Mouse (Mus musculus): ENCODE measurements around the gene Hist3h2a. TPM values are rescaled to one million over a fixed set of nuclear protein-coding genes. Genes with fewer than 3 reads are reported as not detected.

Hist3h2a gene
- polyA plus RNA-seq, 1 experiment = 2.9 TPM

DNA sequence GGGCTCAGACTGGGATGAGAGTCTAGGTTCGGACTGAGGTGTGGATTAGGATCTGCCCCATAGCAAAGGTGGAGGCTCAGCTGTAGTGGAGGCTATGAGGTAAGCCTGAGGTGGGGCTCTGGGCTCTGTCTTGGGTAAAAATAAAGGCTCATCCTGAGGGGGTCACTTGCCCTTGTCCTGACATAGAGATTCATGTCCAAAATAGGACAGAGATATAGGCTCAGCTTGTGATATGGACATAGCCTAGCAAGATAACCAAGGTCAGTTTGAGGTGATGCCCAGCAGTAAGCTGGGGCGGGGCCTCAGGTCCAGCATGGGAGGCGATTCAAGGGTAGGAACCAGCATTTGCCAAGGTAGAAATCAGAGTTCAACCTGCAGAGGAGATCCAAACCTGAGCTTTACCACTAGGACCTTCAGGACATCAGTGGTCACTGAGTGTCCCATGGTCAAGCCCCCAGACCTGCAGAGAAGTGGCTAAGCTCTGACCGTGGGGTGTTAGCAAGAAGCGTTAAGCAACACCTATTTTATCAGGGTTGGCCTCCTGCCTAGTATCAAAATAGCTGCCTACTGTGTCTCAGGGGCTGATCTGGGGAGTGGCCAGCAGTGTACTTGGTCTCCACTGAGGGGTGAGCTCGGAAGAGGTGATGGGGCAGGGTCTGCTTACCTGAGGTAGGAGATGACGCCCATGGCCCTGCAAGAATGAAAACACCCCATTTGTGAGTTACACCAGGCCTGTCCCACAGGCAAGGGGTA, 48.0 kb downstream of the Hist3h2a start:
- Histone ChIP-seq H3K27me3 (ENCODE audit: control insufficient read depth, insufficient read depth, low read length, poor library complexity, severe bottlenecking) (no peaks in the 10 kb centered on the region), H3K4me1 (ENCODE audit: control insufficient read depth, insufficient read depth, low read length) (no peaks in the 10 kb centered on the region), H3K9ac (ENCODE audit: low read depth, poor library complexity, severe bottlenecking) (no peak overlapping the region), H3K4me3 (ENCODE audit: low read depth, low read length) (no peak overlapping the region), H3K9me3 (replicated peaks; ENCODE audit: control insufficient read depth, insufficient read depth, low read length, poor library complexity, severe bottlenecking) (no peaks in the 10 kb centered on the region), H3K27ac (ENCODE audit: insufficient read depth, low read length) (no peak overlapping the region), H3K36me3 (ENCODE audit: control insufficient read depth, insufficient read depth, low read length, poor library complexity, severe bottlenecking) (no peaks in the 10 kb centered on the region)
- TF ChIP-seq EP300 (IDR thresholded peaks at IDR 0.05; ENCODE audit: insufficient read depth, low read depth, low read length) = no peak
- no peak for TF ChIP-seq CTCF (IDR thresholded peaks at IDR 0.05; ENCODE audit: low read depth, low read length)
- no peak for TF ChIP-seq POLR2A (IDR thresholded peaks at IDR 0.05; ENCODE audit: insufficient read depth, low read length)

Other genes with a start within 250 kb of the Hist3h2a start
- gene Olfr318, start 230.7 kb upstream of the Hist3h2a start, polyA plus RNA-seq (2011; ENCODE audit: insufficient read depth, insufficient read length, low read depth, missing spikeins) = not detected in 2 replicates
- gene Olfr317, start 215.5 kb upstream of the Hist3h2a start, polyA plus RNA-seq (2011; ENCODE audit: insufficient read depth, insufficient read length, low read depth, missing spikeins) = not detected in 2 replicates
- gene Olfr316, start 202.0 kb upstream of the Hist3h2a start, polyA plus RNA-seq (2011; ENCODE audit: insufficient read depth, insufficient read length, low read depth, missing spikeins) = not detected in 2 replicates
- not detected in 2 replicates for gene Olfr315, start 181.5 kb upstream of the Hist3h2a start, polyA plus RNA-seq (2011; ENCODE audit: insufficient read depth, insufficient read length, low read depth, missing spikeins)
- not detected in 2 replicates for gene Olfr314, start 171.7 kb upstream of the Hist3h2a start, polyA plus RNA-seq (2011; ENCODE audit: insufficient read depth, insufficient read length, low read depth, missing spikeins)
- not detected in 2 replicates for gene Fam183b, start 152.7 kb upstream of the Hist3h2a start, polyA plus RNA-seq (2011; ENCODE audit: insufficient read depth, insufficient read length, low read depth, missing spikeins)
- gene Olfr313, start 139.7 kb upstream of the Hist3h2a start, polyA plus RNA-seq (2011; ENCODE audit: insufficient read depth, insufficient read length, low read depth, missing spikeins) = not detected in 2 replicates
- not detected in 2 replicates for gene Olfr312, start 125.4 kb upstream of the Hist3h2a start, polyA plus RNA-seq (2011; ENCODE audit: insufficient read depth, insufficient read length, low read depth, missing spikeins)
- not detected in 2 replicates for gene Olfr311, start 115.4 kb upstream of the Hist3h2a start, polyA plus RNA-seq (2011; ENCODE audit: insufficient read depth, insufficient read length, low read depth, missing spikeins)
- gene Gm12258, start 107.5 kb upstream of the Hist3h2a start, polyA plus RNA-seq (2011; ENCODE audit: insufficient read depth, insufficient read length, low read depth, missing spikeins) = 3.2 and 5.2 TPM in 2 replicates
- 6.9 and 7.7 TPM in 2 replicates for gene 2810021J22Rik, start 87.5 kb upstream of the Hist3h2a start, polyA plus RNA-seq (2011; ENCODE audit: insufficient read depth, insufficient read length, low read depth, missing spikeins)
- 5.1 and 6.1 TPM in 2 replicates for gene Zfp39, start 50.5 kb upstream of the Hist3h2a start, polyA plus RNA-seq (2011; ENCODE audit: insufficient read depth, insufficient read length, low read depth, missing spikeins)
- gene Btnl10, start 36.8 kb upstream of the Hist3h2a start, polyA plus RNA-seq (2011; ENCODE audit: insufficient read depth, insufficient read length, low read depth, missing spikeins) = not detected in 2 replicates
- 104 and 105 TPM in 2 replicates for gene Rnf187, start 15.8 kb upstream of the Hist3h2a start, polyA plus RNA-seq (2011; ENCODE audit: insufficient read depth, insufficient read length, low read depth, missing spikeins)
- 7.7 and 8.0 TPM in 2 replicates for gene Hist3h2ba, start 5.8 kb upstream of the Hist3h2a start, polyA plus RNA-seq (2011; ENCODE audit: insufficient read depth, insufficient read length, low read depth, missing spikeins)
- not detected in 2 replicates for gene Trim17, start within 50 bp of the Hist3h2a start, polyA plus RNA-seq (2011; ENCODE audit: insufficient read depth, insufficient read length, low read depth, missing spikeins)
- 22.5 and 25.6 TPM in 2 replicates for gene Trim11, start 23.4 kb downstream of the Hist3h2a start, polyA plus RNA-seq (2011; ENCODE audit: insufficient read depth, insufficient read length, low read depth, missing spikeins)
- gene Obscn, start 181.7 kb downstream of the Hist3h2a start, polyA plus RNA-seq (2011; ENCODE audit: insufficient read depth, insufficient read length, low read depth, missing spikeins) = 0.35 and 1.3 TPM in 2 replicates
- 3.0 and 4.0 TPM in 2 replicates for gene Iba57, start 209.1 kb downstream of the Hist3h2a start, polyA plus RNA-seq (2011; ENCODE audit: insufficient read depth, insufficient read length, low read depth, missing spikeins)
- not detected in 2 replicates for gene Gjc2, start 228.5 kb downstream of the Hist3h2a start, polyA plus RNA-seq (2011; ENCODE audit: insufficient read depth, insufficient read length, low read depth, missing spikeins)
- 54.0 and 54.9 TPM in 2 replicates for gene Guk1, start 237.5 kb downstream of the Hist3h2a start, polyA plus RNA-seq (2011; ENCODE audit: insufficient read depth, insufficient read length, low read depth, missing spikeins)
- 41.7 and 48.2 TPM in 2 replicates for gene Mrpl55, start 247.8 kb downstream of the Hist3h2a start, polyA plus RNA-seq (2011; ENCODE audit: insufficient read depth, insufficient read length, low read depth, missing spikeins)

Data from ES-Bruce4 (cell line).